Mouse (Mus musculus): ENCODE measurements around the gene Sptbn1. TPM values are rescaled to one million over a fixed set of nuclear protein-coding genes. Genes with fewer than 3 reads are reported as not detected.

Sptbn1 gene
- polyA plus RNA-seq, 1 experiment from 2014 or later, result 122 TPM

GRCm38 (mm10) chr11:30247106-30247505 lies 20.9 kb downstream of the Sptbn1 start:
- 79% methylated on average over 1 of the region's 1 CpGs for WGBS
- H3K36me3 ChIP-seq, result no peaks in the 10 kb centered on the region
- ATAC-seq (ENCODE audit: low FRiP score), result no peak
- H3K4me1 ChIP-seq, result peaks cover 5% of the 10 kb centered on the region; the same call in 1 of the 2 replicates
- H3K27ac ChIP-seq, result no peak overlapping the region
- no peak overlapping the region for H3K9ac ChIP-seq
- no peaks in the 10 kb centered on the region for H3K27me3 ChIP-seq
- no peaks in the 10 kb centered on the region for H3K9me3 ChIP-seq (replicated peaks)
- H3K4me3 ChIP-seq, result no peak overlapping the region
- no peak overlapping the region for H3K4me2 ChIP-seq (replicated peaks)

- H3K27ac ChIP-seq, result no peak overlapping the region
- H3K36me3 ChIP-seq, result no peaks in the 10 kb centered on the region
- WGBS, result 92% methylated on average over 11 of the region's 11 CpGs
- no peak overlapping the region for H3K9ac ChIP-seq
- no peak overlapping the region for H3K4me2 ChIP-seq (replicated peaks)
- no peak overlapping the region for H3K4me3 ChIP-seq
- no peaks in the 10 kb centered on the region for H3K9me3 ChIP-seq (replicated peaks)
- no peaks in the 10 kb centered on the region for H3K27me3 ChIP-seq
- H3K4me1 ChIP-seq, result peaks cover 5% of the 10 kb centered on the region; the same call in 1 of the 2 replicates
- ATAC-seq (ENCODE audit: low FRiP score), result no peak
These were observed 21.8 kb downstream of the Sptbn1 start for GRCm38 (mm10) chr11:30246161-30246560.

GRCm38 (mm10) chr11:30244172-30244571 lies 23.8 kb downstream of the Sptbn1 start:
- WGBS, result 71% methylated on average over 1 of the region's 1 CpGs

GRCm38 (mm10) chr11:30243591-30243990 lies 24.4 kb downstream of the Sptbn1 start:
- H3K27ac ChIP-seq, result no peak overlapping the region
- H3K9ac ChIP-seq, result no peak overlapping the region
- H3K4me3 ChIP-seq, result no peak overlapping the region
- no peaks in the 10 kb centered on the region for H3K36me3 ChIP-seq
- 63% methylated on average over 3 of the region's 3 CpGs for WGBS
- H3K27me3 ChIP-seq, result no peaks in the 10 kb centered on the region
- H3K4me1 ChIP-seq, result peaks cover 5% of the 10 kb centered on the region; the same call in 1 of the 2 replicates
- H3K4me2 ChIP-seq (replicated peaks), result no peak overlapping the region
- ATAC-seq (ENCODE audit: low FRiP score), result no peak
- H3K9me3 ChIP-seq (replicated peaks), result no peaks in the 10 kb centered on the region

More at GRCm38 (mm10) chr11:30244172-30244571, 23.8 kb downstream of the Sptbn1 start:
- ATAC-seq (ENCODE audit: low FRiP score), result no peak
- no peak overlapping the region for H3K27ac ChIP-seq
- peaks cover 5% of the 10 kb centered on the region; the same call in 1 of the 2 replicates for H3K4me1 ChIP-seq
- no peaks in the 10 kb centered on the region for H3K27me3 ChIP-seq
- H3K4me3 ChIP-seq, result no peak overlapping the region
- no peaks in the 10 kb centered on the region for H3K9me3 ChIP-seq (replicated peaks)
- no peak overlapping the region for H3K4me2 ChIP-seq (replicated peaks)
- H3K36me3 ChIP-seq, result no peaks in the 10 kb centered on the region
- H3K9ac ChIP-seq, result no peak overlapping the region

- Histone ChIP-seq H3K9me3 (replicated peaks) (no peaks in the 10 kb centered on the region), H3K27me3 (no peaks in the 10 kb centered on the region), H3K4me2 (replicated peaks) (no peak overlapping the region), H3K4me1 (peaks cover 5% of the 10 kb centered on the region; the same call in 1 of the 2 replicates), H3K9ac (no peak overlapping the region), H3K4me3 (no peak overlapping the region), H3K36me3 (no peaks in the 10 kb centered on the region), H3K27ac (no peak overlapping the region)
- no peak for ATAC-seq (ENCODE audit: low FRiP score)
- WGBS, result 59% methylated on average over 3 of the region's 3 CpGs
These were observed 27.1 kb downstream of the Sptbn1 start for GRCm38 (mm10) chr11:30240861-30241260.

- Histone ChIP-seq H3K4me2 (replicated peaks) (no peak overlapping the region), H3K36me3 (no peaks in the 10 kb centered on the region), H3K27me3 (no peaks in the 10 kb centered on the region), H3K9ac (no peak overlapping the region), H3K9me3 (replicated peaks) (no peaks in the 10 kb centered on the region), H3K4me1 (no peaks in the 10 kb centered on the region), H3K27ac (no peak overlapping the region), H3K4me3 (no peak overlapping the region)
- 64% methylated on average over 4 of the region's 4 CpGs for WGBS
- ATAC-seq (ENCODE audit: low FRiP score), result 0 out of 2 replicates have a peak, but pooled peaks have one; percentile 64
These were observed 30.0 kb downstream of the Sptbn1 start for GRCm38 (mm10) chr11:30237960-30238359.

- H3K4me3 ChIP-seq, result no peak overlapping the region
- ATAC-seq (ENCODE audit: low FRiP score), result no peak
- no peaks in the 10 kb centered on the region for H3K36me3 ChIP-seq
- 92% methylated on average over 4 of the region's 4 CpGs for WGBS
- no peak overlapping the region for H3K27ac ChIP-seq
- no peaks in the 10 kb centered on the region for H3K27me3 ChIP-seq
- H3K9me3 ChIP-seq (replicated peaks), result no peaks in the 10 kb centered on the region
- no peak overlapping the region for H3K9ac ChIP-seq
- no peak overlapping the region for H3K4me2 ChIP-seq (replicated peaks)
- no peaks in the 10 kb centered on the region for H3K4me1 ChIP-seq
These were observed 31.2 kb downstream of the Sptbn1 start for GRCm38 (mm10) chr11:30236681-30237242.

GRCm38 (mm10) chr11:30235666-30236065 lies 32.3 kb downstream of the Sptbn1 start:
- 0 out of 2 replicates have a peak, but pooled peaks have one; percentile 32 for ATAC-seq (ENCODE audit: low FRiP score)
- Histone ChIP-seq H3K27ac (no peak overlapping the region), H3K36me3 (no peaks in the 10 kb centered on the region), H3K4me1 (no peaks in the 10 kb centered on the region), H3K4me3 (no peak overlapping the region), H3K9ac (no peak overlapping the region), H3K9me3 (replicated peaks) (no peaks in the 10 kb centered on the region), H3K4me2 (replicated peaks) (no peak overlapping the region), H3K27me3 (no peaks in the 10 kb centered on the region)

GRCm38 (mm10) chr11:30235218-30235617 lies 32.8 kb downstream of the Sptbn1 start:
- Histone ChIP-seq H3K4me3 (no peak overlapping the region), H3K9ac (no peak overlapping the region), H3K27me3 (no peaks in the 10 kb centered on the region), H3K36me3 (no peaks in the 10 kb centered on the region), H3K27ac (no peak overlapping the region), H3K4me2 (replicated peaks) (no peak overlapping the region), H3K4me1 (no peaks in the 10 kb centered on the region), H3K9me3 (replicated peaks) (no peaks in the 10 kb centered on the region)
- WGBS, result 85% methylated on average over 2 of the region's 2 CpGs
- 0 out of 2 replicates have a peak, but pooled peaks have one; percentile 2 for ATAC-seq (ENCODE audit: low FRiP score)

GRCm38 (mm10) chr11:30233946-30234345 lies 34.0 kb downstream of the Sptbn1 start:
- Histone ChIP-seq H3K9ac (no peak overlapping the region), H3K36me3 (no peaks in the 10 kb centered on the region), H3K27me3 (no peaks in the 10 kb centered on the region), H3K4me1 (no peaks in the 10 kb centered on the region), H3K4me2 (replicated peaks) (no peak overlapping the region), H3K27ac (no peak overlapping the region), H3K4me3 (no peak overlapping the region), H3K9me3 (replicated peaks) (no peaks in the 10 kb centered on the region)
- ATAC-seq (ENCODE audit: low FRiP score), result no peak
- 80% methylated on average over 4 of the region's 4 CpGs for WGBS

GRCm38 (mm10) chr11:30232082-30232481 lies 35.9 kb downstream of the Sptbn1 start:
- Histone ChIP-seq H3K4me3 (no peak overlapping the region), H3K27me3 (no peaks in the 10 kb centered on the region), H3K9ac (no peak overlapping the region), H3K9me3 (replicated peaks) (no peaks in the 10 kb centered on the region), H3K4me2 (replicated peaks) (no peak overlapping the region), H3K27ac (no peak overlapping the region), H3K4me1 (no peaks in the 10 kb centered on the region), H3K36me3 (no peaks in the 10 kb centered on the region)
- 75% methylated on average over 2 of the region's 2 CpGs for WGBS
- ATAC-seq (ENCODE audit: low FRiP score), result no peak

GRCm38 (mm10) chr11:30231336-30231735 lies 36.6 kb downstream of the Sptbn1 start:
- H3K9ac ChIP-seq, result no peak overlapping the region
- ATAC-seq (ENCODE audit: low FRiP score), result no peak
- H3K36me3 ChIP-seq, result no peaks in the 10 kb centered on the region
- H3K4me2 ChIP-seq (replicated peaks), result no peak overlapping the region
- H3K4me3 ChIP-seq, result no peak overlapping the region
- no peaks in the 10 kb centered on the region for H3K4me1 ChIP-seq
- WGBS, result 86% methylated on average over 3 of the region's 3 CpGs
- no peak overlapping the region for H3K27ac ChIP-seq
- H3K27me3 ChIP-seq, result no peaks in the 10 kb centered on the region
- H3K9me3 ChIP-seq (replicated peaks), result no peaks in the 10 kb centered on the region

GRCm38 (mm10) chr11:30230330-30230771 lies 37.6 kb downstream of the Sptbn1 start:
- Histone ChIP-seq H3K9me3 (replicated peaks) (no peaks in the 10 kb centered on the region), H3K9ac (no peak overlapping the region), H3K4me3 (no peak overlapping the region), H3K27ac (no peak overlapping the region), H3K27me3 (no peaks in the 10 kb centered on the region), H3K36me3 (no peaks in the 10 kb centered on the region), H3K4me2 (replicated peaks) (no peak overlapping the region), H3K4me1 (no peaks in the 10 kb centered on the region)
- WGBS, result 89% methylated on average over 4 of the region's 4 CpGs
- ATAC-seq (ENCODE audit: low FRiP score), result no peak
